Mouse (Mus musculus): ENCODE results near the gene Kidins220. TPM values are rescaled to one million over a fixed set of nuclear protein-coding genes. Genes with fewer than 3 reads are reported as not detected.
A peak's percentile ranks its signal among the peaks of the same experiment; 100 is the strongest.

Gene Kidins220
- polyA plus RNA-seq, 1 experiment from 2014 or later: 23.7 TPM

- Histone ChIP-seq H3K4me2 (no peak overlapping the region), H3K4me3 (ENCODE audit: low read depth, low read length) (no peak overlapping the region), H3K36me3 (ENCODE audit: control insufficient read depth, insufficient read depth, low read length) (peaks cover 25% of the 10 kb centered on the region), H3K4me1 (replicated peaks; ENCODE audit: control insufficient read depth, insufficient read depth, low read length) (peaks cover 10% of the 10 kb centered on the region), H3K9ac (ENCODE audit: low read depth, low read length) (no peak overlapping the region), H3K27ac (ENCODE audit: low read depth, low read length) (no peak overlapping the region), H3K27me3 (replicated peaks; ENCODE audit: control insufficient read depth, insufficient read depth, low read length) (no peaks in the 10 kb centered on the region), H3K9me3 (ENCODE audit: control insufficient read depth, low read length) (no peaks in the 10 kb centered on the region)
- ATAC-seq (replicated peaks; ENCODE audit: low FRiP score) (peak; percentile 61; the same call in 1 of the 2 replicates), DNase-seq (ENCODE audit: low spot score) (no peak)
- 52% methylated on average over 9 of the region's 9 CpGs for WGBS
Measured at GRCm38 (mm10) chr12:25009957-25010356, 35.2 kb downstream of the Kidins220 start.

DNA sequence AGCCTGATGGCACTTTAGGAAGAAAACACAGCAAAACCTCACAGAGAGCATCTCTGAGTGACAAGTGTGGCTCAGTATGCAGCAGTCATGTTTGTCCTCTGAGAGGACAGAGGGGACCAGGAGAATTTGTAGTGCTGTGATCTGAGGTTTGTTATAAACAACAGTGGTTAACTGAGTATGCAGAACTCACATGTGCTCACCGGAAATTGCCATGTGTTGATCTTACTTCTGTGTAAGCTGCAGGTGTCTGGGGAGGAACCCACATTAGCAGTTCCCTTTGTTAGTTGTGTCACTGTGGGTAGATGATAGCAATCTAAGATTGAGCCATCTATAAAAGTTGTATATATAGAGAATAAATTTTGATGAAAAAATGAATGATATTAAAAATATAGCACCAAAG lies 35.7 kb downstream of the Kidins220 start:
- WGBS: 78% methylated on average over 1 of the region's 1 CpGs
- Histone ChIP-seq H3K27me3 (replicated peaks; ENCODE audit: control insufficient read depth, insufficient read depth, low read length) (no peaks in the 10 kb centered on the region), H3K4me2 (no peak overlapping the region), H3K9me3 (ENCODE audit: control insufficient read depth, low read length) (no peaks in the 10 kb centered on the region), H3K4me3 (ENCODE audit: low read depth, low read length) (no peak overlapping the region), H3K27ac (ENCODE audit: low read depth, low read length) (no peak overlapping the region), H3K36me3 (ENCODE audit: control insufficient read depth, insufficient read depth, low read length) (peaks cover 30% of the 10 kb centered on the region), H3K9ac (ENCODE audit: low read depth, low read length) (no peak overlapping the region), H3K4me1 (replicated peaks; ENCODE audit: control insufficient read depth, insufficient read depth, low read length) (peaks cover 11% of the 10 kb centered on the region)
- DNase-seq (ENCODE audit: low spot score) (no peak), ATAC-seq (replicated peaks; ENCODE audit: low FRiP score) (no peak)

DNA sequence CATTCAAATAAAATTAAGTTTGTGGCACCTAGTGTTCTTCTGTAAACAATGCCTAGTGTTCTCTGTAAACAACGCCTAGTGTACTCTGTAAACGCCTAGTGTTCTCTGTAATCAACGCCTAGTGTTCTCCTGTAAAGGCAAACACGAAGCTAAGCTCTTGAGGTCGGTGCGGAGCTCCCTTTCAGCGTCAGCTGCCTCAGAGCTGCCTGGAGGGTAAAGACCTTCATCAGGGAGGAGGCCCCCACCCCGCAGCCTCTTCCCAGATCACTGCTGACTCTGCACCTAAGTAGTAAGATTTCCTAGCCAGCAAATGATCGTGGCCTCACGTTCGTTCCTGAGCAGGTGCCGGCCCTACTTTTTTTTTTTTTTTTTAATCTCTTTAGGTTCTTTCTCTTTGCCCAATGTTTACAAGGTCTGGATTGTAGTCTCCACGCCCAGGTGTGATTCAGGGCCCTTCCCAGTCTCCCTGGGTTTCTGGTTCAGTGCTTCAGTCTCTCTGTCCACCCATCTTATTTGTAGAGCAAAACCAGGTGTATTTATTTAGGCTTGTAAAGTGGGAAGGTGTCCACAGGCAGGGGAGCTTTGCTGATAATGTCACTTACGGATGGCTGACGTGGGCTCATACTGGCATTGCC lies 37.1 kb downstream of the Kidins220 start:
- no peak overlapping the region for H3K27ac ChIP-seq (ENCODE audit: low read depth, low read length)
- DNase-seq (ENCODE audit: low spot score) (no peak), ATAC-seq (replicated peaks; ENCODE audit: low FRiP score) (no peak)
- 77% methylated on average over 15 of the region's 15 CpGs for WGBS
- no peak overlapping the region for H3K9ac ChIP-seq (ENCODE audit: low read depth, low read length)
- no peak overlapping the region for H3K4me2 ChIP-seq
- H3K4me3 ChIP-seq (ENCODE audit: low read depth, low read length): no peak overlapping the region
- H3K36me3 ChIP-seq (ENCODE audit: control insufficient read depth, insufficient read depth, low read length): peaks cover 37% of the 10 kb centered on the region
- peaks cover 11% of the 10 kb centered on the region for H3K4me1 ChIP-seq (replicated peaks; ENCODE audit: control insufficient read depth, insufficient read depth, low read length)
- H3K9me3 ChIP-seq (ENCODE audit: control insufficient read depth, low read length): no peaks in the 10 kb centered on the region
- H3K27me3 ChIP-seq (replicated peaks; ENCODE audit: control insufficient read depth, insufficient read depth, low read length): no peaks in the 10 kb centered on the region

GRCm38 (mm10) chr12:25012555-25013540 lies 38.1 kb downstream of the Kidins220 start:
- H3K36me3 ChIP-seq (ENCODE audit: control insufficient read depth, insufficient read depth, low read length): peaks cover 35% of the 10 kb centered on the region
- H3K4me1 ChIP-seq (replicated peaks; ENCODE audit: control insufficient read depth, insufficient read depth, low read length): peaks cover 11% of the 10 kb centered on the region
- no peak for DNase-seq (ENCODE audit: low spot score)
- no peak overlapping the region for H3K9ac ChIP-seq (ENCODE audit: low read depth, low read length)
- no peak overlapping the region for H3K4me3 ChIP-seq (ENCODE audit: low read depth, low read length)
- ATAC-seq (replicated peaks; ENCODE audit: low FRiP score): no peak
- no peaks in the 10 kb centered on the region for H3K27me3 ChIP-seq (replicated peaks; ENCODE audit: control insufficient read depth, insufficient read depth, low read length)
- H3K27ac ChIP-seq (ENCODE audit: low read depth, low read length): no peak overlapping the region
- WGBS: 82% methylated on average over 13 of the region's 13 CpGs
- no peak overlapping the region for H3K4me2 ChIP-seq
- no peaks in the 10 kb centered on the region for H3K9me3 ChIP-seq (ENCODE audit: control insufficient read depth, low read length)

- WGBS: 49% methylated on average over 5 of the region's 5 CpGs
- peak overlapping the region; percentile 30; the same call in 1 of the 2 replicates for H3K4me2 ChIP-seq
- ATAC-seq (replicated peaks; ENCODE audit: low FRiP score) (peak; percentile 76), DNase-seq (ENCODE audit: low spot score) (no peak)
- peaks cover 45% of the 10 kb centered on the region for H3K36me3 ChIP-seq (ENCODE audit: control insufficient read depth, insufficient read depth, low read length)
- H3K27me3 ChIP-seq (replicated peaks; ENCODE audit: control insufficient read depth, insufficient read depth, low read length): no peaks in the 10 kb centered on the region
- H3K27ac ChIP-seq (ENCODE audit: low read depth, low read length): no peak overlapping the region; the same call in 1 of the 2 replicates
- no peak overlapping the region for H3K4me3 ChIP-seq (ENCODE audit: low read depth, low read length)
- H3K9me3 ChIP-seq (ENCODE audit: control insufficient read depth, low read length): no peaks in the 10 kb centered on the region
- no peak overlapping the region for H3K9ac ChIP-seq (ENCODE audit: low read depth, low read length)
- peaks cover 11% of the 10 kb centered on the region for H3K4me1 ChIP-seq (replicated peaks; ENCODE audit: control insufficient read depth, insufficient read depth, low read length)
Measured at GRCm38 (mm10) chr12:25014307-25014927, 39.7 kb downstream of the Kidins220 start.

- H3K4me1 ChIP-seq (replicated peaks; ENCODE audit: control insufficient read depth, insufficient read depth, low read length): peaks cover 11% of the 10 kb centered on the region
- no peak overlapping the region for H3K4me2 ChIP-seq
- WGBS: 93% methylated on average over 7 of the region's 7 CpGs
- H3K27ac ChIP-seq (ENCODE audit: low read depth, low read length): no peak overlapping the region
- H3K27me3 ChIP-seq (replicated peaks; ENCODE audit: control insufficient read depth, insufficient read depth, low read length): no peaks in the 10 kb centered on the region
- H3K9me3 ChIP-seq (ENCODE audit: control insufficient read depth, low read length): no peaks in the 10 kb centered on the region
- peaks cover 45% of the 10 kb centered on the region for H3K36me3 ChIP-seq (ENCODE audit: control insufficient read depth, insufficient read depth, low read length)
- H3K9ac ChIP-seq (ENCODE audit: low read depth, low read length): no peak overlapping the region
- no peak for DNase-seq (ENCODE audit: low spot score)
- no peak for ATAC-seq (replicated peaks; ENCODE audit: low FRiP score)
- H3K4me3 ChIP-seq (ENCODE audit: low read depth, low read length): no peak overlapping the region
Measured at GRCm38 (mm10) chr12:25014938-25015337, 40.2 kb downstream of the Kidins220 start.

GRCm38 (mm10) chr12:25016995-25017394 lies 42.3 kb downstream of the Kidins220 start:
- Histone ChIP-seq H3K4me3 (ENCODE audit: low read depth, low read length) (no peak overlapping the region), H3K36me3 (ENCODE audit: control insufficient read depth, insufficient read depth, low read length) (peaks cover 38% of the 10 kb centered on the region; the same call in 1 of the 2 replicates), H3K9me3 (ENCODE audit: control insufficient read depth, low read length) (no peaks in the 10 kb centered on the region), H3K4me2 (no peak overlapping the region), H3K4me1 (replicated peaks; ENCODE audit: control insufficient read depth, insufficient read depth, low read length) (peaks cover 11% of the 10 kb centered on the region), H3K27me3 (replicated peaks; ENCODE audit: control insufficient read depth, insufficient read depth, low read length) (no peaks in the 10 kb centered on the region), H3K9ac (ENCODE audit: low read depth, low read length) (no peak overlapping the region), H3K27ac (ENCODE audit: low read depth, low read length) (no peak overlapping the region)
- ATAC-seq (replicated peaks; ENCODE audit: low FRiP score) (no peak), DNase-seq (ENCODE audit: low spot score) (no peak)
- 88% methylated on average over 4 of the region's 4 CpGs for WGBS

DNA sequence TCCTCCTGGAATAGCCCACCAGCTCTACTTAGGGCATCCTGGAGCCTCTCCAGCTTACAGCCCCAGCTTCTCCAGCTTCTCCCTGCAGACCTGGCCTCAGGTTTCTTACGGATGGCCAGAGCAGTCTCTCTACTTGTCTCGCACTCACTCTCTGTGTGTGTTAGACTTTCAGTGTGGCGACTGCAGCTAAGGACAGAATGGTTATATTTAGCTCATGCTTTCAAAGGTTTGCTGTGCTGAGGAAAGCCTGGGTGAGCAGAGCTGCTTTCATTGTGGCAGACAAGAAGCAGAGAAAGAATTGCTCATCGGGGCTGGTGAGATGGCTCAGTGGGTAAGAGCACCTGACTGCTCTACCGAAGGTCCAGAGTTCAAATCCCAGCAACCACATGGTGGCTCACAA lies 46.3 kb downstream of the Kidins220 start:
- no peak for ATAC-seq (replicated peaks; ENCODE audit: low FRiP score)
- 92% methylated on average over 5 of the region's 5 CpGs for WGBS
- Histone ChIP-seq H3K4me3 (ENCODE audit: low read depth, low read length) (no peak overlapping the region), H3K9me3 (ENCODE audit: control insufficient read depth, low read length) (no peaks in the 10 kb centered on the region), H3K4me1 (replicated peaks; ENCODE audit: control insufficient read depth, insufficient read depth, low read length) (no peaks in the 10 kb centered on the region), H3K27me3 (replicated peaks; ENCODE audit: control insufficient read depth, insufficient read depth, low read length) (no peaks in the 10 kb centered on the region), H3K36me3 (ENCODE audit: control insufficient read depth, insufficient read depth, low read length) (peaks cover 18% of the 10 kb centered on the region; the same call in 1 of the 2 replicates), H3K9ac (ENCODE audit: low read depth, low read length) (no peak overlapping the region), H3K4me2 (no peak overlapping the region), H3K27ac (ENCODE audit: low read depth, low read length) (no peak overlapping the region)
- no peak for DNase-seq (ENCODE audit: low spot score)

All from liver, embryonic 11.5 days (tissue).